Mouse (Mus musculus): ENCODE results near the gene BC067074. TPM values are rescaled to one million over a fixed set of nuclear protein-coding genes. Genes with fewer than 3 reads are reported as not detected.

BC067074 gene
- not detected in 4 replicates for total RNA-seq (2023)

GRCm38 (mm10) chr13:113292975-113293706, at the start of gene BC067074:
TSS of gene BC067074 (plus strand) at chr13:113293159.

Other genes starting within 250 kb of the BC067074 start
- gene Gpx8, start 246.7 kb upstream of the BC067074 start, total RNA-seq (2023) = not detected in 4 replicates
- gene Gzma, start 192.2 kb upstream of the BC067074 start, total RNA-seq (2023) = 1.3 TPM in 1 of 4 replicates, not detected in the others
- gene Esm1, start 83.5 kb upstream of the BC067074 start, total RNA-seq (2023) = not detected in 4 replicates
- not detected in 4 replicates for gene Gzmk, start 67.3 kb upstream of the BC067074 start, total RNA-seq (2023)